Mouse (Mus musculus) MEL (cell line): Measurements from ENCODE around the gene Tvp23a. TPM values are rescaled to one million over a fixed set of nuclear protein-coding genes. Genes with fewer than 3 reads are reported as not detected.

Experiments
- DNase-seq: peaks from one replicate; pipeline ENCODE4 v3.0.0; 2011; ENCODE audit warnings: low read depth, low spot score
- H3K27ac ChIP-seq: 2 replicates; pipeline ENCODE4 v1.5.1; 2012; ENCODE audit warnings: low read depth, mild to moderate bottlenecking, control low read depth, low read length, moderate library complexity; ENCODE audit not compliant: control insufficient read depth
- H3K27me3 ChIP-seq, 2 experiments: fragments of 150-350 bp in 1 of 2; sonication (generic) in 1 of 2; 2 replicates each; pipeline ENCODE4 v1.6.1; 2012; ENCODE audit warnings: low read length in 2 of 2, mild to moderate bottlenecking in 2 of 2, improper control_type of control experiment in 1 of 2, moderate library complexity in 1 of 2; ENCODE audit not compliant: insufficient read depth in 2 of 2, control insufficient read depth in 1 of 2
- H3K36me3 ChIP-seq, 2 experiments: 2 replicates each; pipeline ENCODE4 v1.6.1; 2012 to 2014; ENCODE audit warnings: low read length in 2 of 2, improper control_type of control experiment in 1 of 2, inconsistent platforms in 1 of 2, mild to moderate bottlenecking in 1 of 2; ENCODE audit not compliant: insufficient read depth in 2 of 2, control insufficient read depth in 1 of 2
- H3K4me1 ChIP-seq, 2 experiments: fragments of 150-350 bp in 1 of 2; sonication (generic) in 1 of 2; 2 replicates each; pipeline ENCODE4 v1.6.1; 2012; ENCODE audit warnings: low read length in 2 of 2, improper control_type of control experiment in 1 of 2, mild to moderate bottlenecking in 1 of 2; ENCODE audit not compliant: insufficient read depth in 2 of 2, control insufficient read depth in 1 of 2
- H3K4me3 ChIP-seq, 2 experiments: fragments of 150-350 bp in 1 of 2; sonication (generic) in 1 of 2; 2 replicates each; pipeline ENCODE4 v1.5.1; 2012; ENCODE audit warnings: low read depth in 2 of 2, low read length in 2 of 2, mild to moderate bottlenecking in 2 of 2, moderate library complexity in 2 of 2, control low read depth in 1 of 2, improper control_type of control experiment in 1 of 2; ENCODE audit not compliant: control insufficient read depth in 1 of 2, insufficient read depth in 1 of 2
- H3K79me2 ChIP-seq: 2 replicates; pipeline ENCODE4 v1.6.1; 2012; ENCODE audit warnings: mild to moderate bottlenecking, low read length, moderate library complexity; ENCODE audit not compliant: control insufficient read depth, poor library complexity, insufficient read depth
- H3K9ac ChIP-seq: 2 replicates; pipeline ENCODE4 v1.6.1; 2012; ENCODE audit warnings: low read depth, mild to moderate bottlenecking, control low read depth, low read length, moderate library complexity; ENCODE audit not compliant: control insufficient read depth, poor library complexity, severe bottlenecking
- H3K9me3 ChIP-seq: fragments of 150-350 bp; sonication (generic); replicated peaks from 2 replicates; pipeline ENCODE4 v1.6.1; 2012; ENCODE audit warnings: mild to moderate bottlenecking, low read length, improper control_type of control experiment, moderate library complexity; ENCODE audit not compliant: insufficient read depth
- BHLHE40 ChIP-seq: IDR thresholded peaks from 2 replicates; pipeline ENCODE4 v1.6.1; 2012; ENCODE audit warnings: low read depth, mild to moderate bottlenecking, inconsistent platforms, low read length, improper control_type of control experiment, borderline replicate concordance
- ELF1 ChIP-seq: IDR thresholded peaks from 2 replicates; pipeline ENCODE4 v1.6.1; 2014; ENCODE audit warnings: low read depth, mild to moderate bottlenecking, inconsistent platforms, low read length, improper control_type of control experiment, moderate library complexity
- MEF2A ChIP-seq: IDR thresholded peaks from 2 replicates; pipeline ENCODE4 v1.6.1; 2014; ENCODE audit warnings: low read depth, mild to moderate bottlenecking, inconsistent platforms, low read length, improper control_type of control experiment; ENCODE audit not compliant: poor library complexity, insufficient replicate concordance, severe bottlenecking; ENCODE audit errors: extremely low read depth
- POLR2AphosphoS2 ChIP-seq: IDR thresholded peaks from 2 replicates; pipeline ENCODE4 v1.6.1; 2011; ENCODE audit warnings: low read length, improper control_type of control experiment
- POLR2AphosphoS5 ChIP-seq: IDR thresholded peaks from 2 replicates; pipeline ENCODE4 v1.6.1; 2012; ENCODE audit warnings: low read depth, borderline replicate concordance, mild to moderate bottlenecking, inconsistent platforms, low read length, moderate library complexity, mixed read lengths
- USF1 ChIP-seq: IDR thresholded peaks from 2 replicates; pipeline ENCODE4 v1.6.1; 2014; ENCODE audit warnings: low read depth, mild to moderate bottlenecking, inconsistent platforms, low read length, improper control_type of control experiment, moderate library complexity
- ZNF384 ChIP-seq: IDR thresholded peaks from 2 replicates; pipeline ENCODE4 v1.6.1; 2012; ENCODE audit warnings: low read depth, mild to moderate bottlenecking, inconsistent platforms, low read length, improper control_type of control experiment
- polyA plus RNA-seq, 2 experiments: library from polyadenylated mRNA; stranded (reverse) in 1 of 2; unstranded in 1 of 2; fragments of >175 nt in 1 of 2; fragments of >200 nt in 1 of 2; gene quantifications; 2 replicates each; pipeline versions ENCODE4 v1.2.1 to v1.2.4; 2012; ENCODE audit warnings: low replicate concordance in 2 of 2, low read depth in 1 of 2; ENCODE audit not compliant: insufficient read length in 2 of 2, insufficient read depth in 1 of 2, missing spikeins in 1 of 2
- total RNA-seq: library from RNA; depleted of rRNA; stranded (reverse); fragments of 300-350 nt; gene quantifications from 2 replicates; pipeline ENCODE4 v1.2.3, GENCODE M21; 2012; rRNA removed

Gene Tvp23a
- total and polyA plus RNA-seq, 3 experiments = 0.31 to 0.81 TPM; not detected in 1

GRCm38 (mm10) chr16:10372372-10372771 is 74.8 kb downstream of the Tvp23a start:
- no peak overlapping the region for H3K27ac ChIP-seq
- H3K9me3 ChIP-seq = no peaks in the 10 kb centered on the region
- no peak overlapping the region for H3K9ac ChIP-seq
- no peak for TF ChIP-seq BHLHE40
- no peak for TF ChIP-seq ZNF384
- no peak for TF ChIP-seq POLR2AphosphoS5
- TF ChIP-seq POLR2AphosphoS2 = no peak
- no peak for TF ChIP-seq ELF1
- no peak for TF ChIP-seq MEF2A
- TF ChIP-seq USF1 = no peak
- no peak for DNase-seq
- H3K4me1 ChIP-seq = no peaks in the 10 kb centered on the region
- H3K36me3 ChIP-seq = no peaks in the 10 kb centered on the region
- H3K4me3 ChIP-seq = no peak overlapping the region
- no peaks in the 10 kb centered on the region for H3K79me2 ChIP-seq
- H3K27me3 ChIP-seq = peaks cover 0 to 1% of the 10 kb centered on the region in 2 experiments; a peak in 1 of 4 replicates

Other genes with a start within 250 kb of the Tvp23a start
- gene Emp2, start 133.4 kb downstream of the Tvp23a start, total RNA-seq = not detected in 2 replicates
- not detected for gene Emp2, start 133.4 kb downstream of the Tvp23a start, polyA plus RNA-seq
- gene Tekt5, start 51.9 kb downstream of the Tvp23a start, total RNA-seq = 0.08 and 0.10 TPM in 2 replicates
- under 1 TPM in 1 of 2 experiments, not detected in 1; 0.25 TPM for gene Tekt5, start 51.9 kb downstream of the Tvp23a start, polyA plus RNA-seq
- 57.7 and 58.4 TPM in 2 replicates for gene Nubp1, start 35.4 kb downstream of the Tvp23a start, total RNA-seq
- gene Nubp1, start 35.4 kb downstream of the Tvp23a start, polyA plus RNA-seq = 10 to 100 TPM in 1 of 2 experiments, not detected in 1; 75.0 TPM
- not detected in 2 replicates for gene Ciita, start 32.7 kb upstream of the Tvp23a start, total RNA-seq
- under 1 TPM in 1 of 2 experiments, not detected in 1; 0.04 TPM for gene Ciita, start 32.7 kb upstream of the Tvp23a start, polyA plus RNA-seq
- gene Dexi, start 95.7 kb upstream of the Tvp23a start, total RNA-seq = 8.1 and 9.3 TPM in 2 replicates
- 10 to 100 TPM in 1 of 2 experiments, not detected in 1; 17.8 TPM for gene Dexi, start 95.7 kb upstream of the Tvp23a start, polyA plus RNA-seq
- gene Clec16a, start 98.0 kb upstream of the Tvp23a start, total RNA-seq = 10.4 TPM in 2 replicates
- gene Clec16a, start 98.0 kb upstream of the Tvp23a start, polyA plus RNA-seq = 10 to 100 TPM; 22.1 to 49.3 TPM